Mouse (Mus musculus) hindbrain, embryonic 15.5 days (tissue): ENCODE data around the gene Map3k20. TPM values are rescaled to one million over a fixed set of nuclear protein-coding genes. Genes with fewer than 3 reads are reported as not detected.

Experiments
- ATAC-seq: fragments of 200-750 bp; cut with Nextera tagmentation; 2 replicates; pipeline ENCODE4 v1.8.0; 2017; ENCODE audit warnings: low read depth, moderate number of reproducible peaks, moderate TSS enrichment; ENCODE audit not compliant: low FRiP score
- H3K27ac ChIP-seq: fragments of 300-500 bp; sonication (generic); replicated peaks from 2 replicates; pipeline ENCODE4 v1.5.1; 2015; ENCODE audit warnings: mild to moderate bottlenecking, inconsistent platforms
- H3K27me3 ChIP-seq: fragments of 300-500 bp; sonication (generic); 2 replicates; pipeline ENCODE4 v1.6.1; 2015; ENCODE audit warnings: control low read depth, inconsistent platforms
- H3K36me3 ChIP-seq: fragments of 300-500 bp; sonication (generic); 2 replicates; pipeline ENCODE4 v1.6.1; 2015; ENCODE audit warnings: control low read depth, inconsistent platforms
- H3K4me1 ChIP-seq: fragments of 300-500 bp; sonication (generic); replicated peaks from 2 replicates; pipeline ENCODE4 v1.6.1; 2015; ENCODE audit warnings: control low read depth, inconsistent platforms
- H3K4me2 ChIP-seq: fragments of 300-500 bp; sonication (generic); 2 replicates; pipeline ENCODE4 v1.6.1; 2015; ENCODE audit warnings: moderate library complexity, mild to moderate bottlenecking, inconsistent platforms
- H3K4me3 ChIP-seq: fragments of 300-500 bp; sonication (generic); 2 replicates; pipeline ENCODE4 v1.5.1; 2015; ENCODE audit warnings: mild to moderate bottlenecking, inconsistent platforms
- H3K9ac ChIP-seq: fragments of 300-500 bp; sonication (generic); 2 replicates; pipeline ENCODE4 v1.6.1; 2015; ENCODE audit warnings: inconsistent platforms
- H3K9me3 ChIP-seq: fragments of 300-500 bp; sonication (generic); 2 replicates; pipeline ENCODE4 v1.6.1; 2016; ENCODE audit warnings: control low read depth, inconsistent platforms
- WGBS: fragments of 180-500 bp; shearing (Covaris S2); methylation state at CpG from one replicate; pipeline ENCODE4 v1.1.7; 2015; 5-methylcytosine and 5-hydroxymethylcytosine counted together
- polyA plus RNA-seq: library from polyadenylated mRNA; unstranded; fragments of >200 nt; fragmentation: Nextera tagmentation; extraction: Ambion mirVana; gene quantifications from 2 replicates; pipeline ENCODE4 v1.2.1, GENCODE M21; 2015

Map3k20 gene
- polyA plus RNA-seq, 1 experiment from 2014 or later = 4.5 TPM

- no peak overlapping the region for H3K27ac ChIP-seq
- 72% methylated on average over 3 of the region's 3 CpGs for WGBS
- H3K4me3 ChIP-seq = no peak overlapping the region
- ATAC-seq = no peak
- no peaks in the 10 kb centered on the region for H3K27me3 ChIP-seq
- no peaks in the 10 kb centered on the region for H3K9me3 ChIP-seq
- H3K9ac ChIP-seq = no peak overlapping the region
- no peak overlapping the region for H3K4me2 ChIP-seq
- H3K36me3 ChIP-seq = no peaks in the 10 kb centered on the region
- H3K4me1 ChIP-seq = peaks cover 25% of the 10 kb centered on the region
Observed at GRCm38 (mm10) chr2:72328435-72328834, 43.0 kb downstream of the Map3k20 start.

DNA sequence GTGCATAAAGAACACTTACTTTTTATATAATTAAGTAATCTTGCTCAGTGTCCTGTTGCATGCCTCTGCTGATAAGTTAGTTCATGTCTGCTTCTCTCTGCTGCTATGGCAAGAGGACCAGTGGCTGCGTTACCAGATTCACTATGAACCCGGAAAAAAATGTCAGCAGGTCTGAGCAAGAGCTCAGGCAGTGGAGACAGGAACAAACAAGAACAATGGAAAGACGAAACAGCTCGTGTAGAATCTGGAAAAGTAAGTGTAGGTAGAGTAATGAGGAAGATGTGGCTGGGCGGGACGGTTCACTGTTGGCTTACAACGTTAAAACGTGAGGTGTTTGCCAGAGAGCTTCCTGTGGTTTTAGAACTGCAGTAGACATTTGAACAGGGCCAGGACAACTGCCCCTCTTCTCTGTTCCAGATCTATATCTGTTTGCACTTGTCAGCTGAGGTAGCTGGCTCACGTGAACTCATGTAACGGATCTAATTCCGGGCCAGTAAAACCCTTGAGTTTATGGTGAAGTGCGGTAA is 45.6 kb downstream of the Map3k20 start:
- Histone ChIP-seq H3K27ac (no peak overlapping the region), H3K4me1 (peaks cover 11% of the 10 kb centered on the region), H3K4me3 (no peak overlapping the region), H3K9me3 (no peaks in the 10 kb centered on the region), H3K9ac (no peak overlapping the region), H3K36me3 (no peaks in the 10 kb centered on the region), H3K27me3 (no peaks in the 10 kb centered on the region), H3K4me2 (no peak overlapping the region)
- 90% methylated on average over 12 of the region's 12 CpGs for WGBS
- no peak for ATAC-seq

- H3K4me3 ChIP-seq = no peak overlapping the region
- no peaks in the 10 kb centered on the region for H3K27me3 ChIP-seq
- no peak overlapping the region for H3K4me2 ChIP-seq
- WGBS = 80% methylated on average over 4 of the region's 4 CpGs
- 0 out of 2 replicates have a peak, but pooled peaks cover 1% of the 10 kb centered on the region for H3K4me1 ChIP-seq
- H3K9me3 ChIP-seq = no peaks in the 10 kb centered on the region
- no peak overlapping the region for H3K9ac ChIP-seq
- no peak for ATAC-seq
- H3K27ac ChIP-seq = no peak overlapping the region
- H3K36me3 ChIP-seq = no peaks in the 10 kb centered on the region
Observed at GRCm38 (mm10) chr2:72332067-72332466, 46.6 kb downstream of the Map3k20 start.

GRCm38 (mm10) chr2:72333210-72333609 is 47.8 kb downstream of the Map3k20 start:
- H3K27ac ChIP-seq = no peak overlapping the region
- WGBS = 88% methylated on average over 3 of the region's 3 CpGs
- H3K9ac ChIP-seq = no peak overlapping the region
- no peak overlapping the region for H3K4me2 ChIP-seq
- no peaks in the 10 kb centered on the region for H3K27me3 ChIP-seq
- H3K9me3 ChIP-seq = no peaks in the 10 kb centered on the region
- ATAC-seq = no peak
- no peaks in the 10 kb centered on the region for H3K4me1 ChIP-seq
- no peaks in the 10 kb centered on the region for H3K36me3 ChIP-seq
- H3K4me3 ChIP-seq = no peak overlapping the region

- Histone ChIP-seq H3K9me3 (no peaks in the 10 kb centered on the region), H3K4me3 (no peak overlapping the region), H3K27me3 (no peaks in the 10 kb centered on the region), H3K4me1 (no peaks in the 10 kb centered on the region), H3K36me3 (no peaks in the 10 kb centered on the region), H3K4me2 (no peak overlapping the region), H3K27ac (no peak overlapping the region), H3K9ac (no peak overlapping the region)
- no peak for ATAC-seq
- 90% methylated on average over 3 of the region's 3 CpGs for WGBS
Observed at GRCm38 (mm10) chr2:72336840-72337239, 51.4 kb downstream of the Map3k20 start.

- Histone ChIP-seq H3K4me1 (no peaks in the 10 kb centered on the region), H3K9ac (no peak overlapping the region), H3K27ac (no peak overlapping the region), H3K9me3 (no peaks in the 10 kb centered on the region), H3K4me3 (no peak overlapping the region), H3K36me3 (no peaks in the 10 kb centered on the region), H3K4me2 (no peak overlapping the region), H3K27me3 (no peaks in the 10 kb centered on the region)
- no peak for ATAC-seq
- 96% methylated on average over 3 of the region's 3 CpGs for WGBS
Observed at GRCm38 (mm10) chr2:72345281-72345680, 59.8 kb downstream of the Map3k20 start.

GRCm38 (mm10) chr2:72351329-72351728 is 65.9 kb downstream of the Map3k20 start:
- H3K27ac ChIP-seq = no peak overlapping the region
- no peak for ATAC-seq
- H3K4me2 ChIP-seq = no peak overlapping the region
- no peaks in the 10 kb centered on the region for H3K36me3 ChIP-seq
- WGBS = 93% methylated on average over 5 of the region's 5 CpGs
- no peaks in the 10 kb centered on the region for H3K9me3 ChIP-seq
- H3K27me3 ChIP-seq = no peaks in the 10 kb centered on the region
- H3K9ac ChIP-seq = no peak overlapping the region
- H3K4me3 ChIP-seq = no peak overlapping the region
- no peaks in the 10 kb centered on the region for H3K4me1 ChIP-seq

GRCm38 (mm10) chr2:72351776-72352175 is 66.3 kb downstream of the Map3k20 start:
- no peak overlapping the region for H3K4me3 ChIP-seq
- no peak overlapping the region for H3K27ac ChIP-seq
- H3K36me3 ChIP-seq = no peaks in the 10 kb centered on the region
- no peak for ATAC-seq
- H3K4me1 ChIP-seq = no peaks in the 10 kb centered on the region
- no peak overlapping the region for H3K9ac ChIP-seq
- no peaks in the 10 kb centered on the region for H3K9me3 ChIP-seq
- 95% methylated on average over 8 of the region's 8 CpGs for WGBS
- no peak overlapping the region for H3K4me2 ChIP-seq
- H3K27me3 ChIP-seq = no peaks in the 10 kb centered on the region

GRCm38 (mm10) chr2:72352756-72353155 is 67.3 kb downstream of the Map3k20 start:
- H3K27ac ChIP-seq = no peak overlapping the region
- H3K36me3 ChIP-seq = no peaks in the 10 kb centered on the region
- no peak overlapping the region for H3K4me3 ChIP-seq
- H3K27me3 ChIP-seq = no peaks in the 10 kb centered on the region
- H3K9ac ChIP-seq = no peak overlapping the region
- H3K9me3 ChIP-seq = no peaks in the 10 kb centered on the region
- no peak overlapping the region for H3K4me2 ChIP-seq
- H3K4me1 ChIP-seq = no peaks in the 10 kb centered on the region
- no peak for ATAC-seq

DNA sequence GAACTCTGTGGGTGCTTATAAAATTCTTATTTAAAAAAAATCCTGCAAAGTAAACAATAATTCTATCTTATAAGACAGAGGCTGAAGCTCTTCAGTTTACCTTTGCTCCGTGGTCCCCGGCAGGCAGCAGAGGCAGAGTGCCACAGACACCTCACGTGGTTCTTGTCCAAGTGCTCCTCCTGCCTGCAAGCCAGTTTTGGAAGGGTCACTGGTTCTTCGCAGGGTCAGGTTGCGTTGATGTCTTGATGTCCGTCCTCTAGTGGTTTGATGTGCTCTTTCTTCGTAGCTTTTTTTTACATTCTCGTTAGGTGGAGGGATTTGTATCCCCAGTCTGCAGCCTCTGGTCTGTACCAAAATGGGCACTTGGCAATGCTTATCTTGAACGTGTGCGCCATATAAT is 71.0 kb downstream of the Map3k20 start:
- no peaks in the 10 kb centered on the region for H3K27me3 ChIP-seq
- WGBS = 87% methylated on average over 10 of the region's 10 CpGs
- no peak overlapping the region for H3K9ac ChIP-seq
- no peaks in the 10 kb centered on the region for H3K9me3 ChIP-seq
- no peak overlapping the region for H3K4me3 ChIP-seq
- no peak overlapping the region for H3K4me2 ChIP-seq
- no peak for ATAC-seq
- no peak overlapping the region for H3K27ac ChIP-seq
- no peaks in the 10 kb centered on the region for H3K36me3 ChIP-seq
- H3K4me1 ChIP-seq = no peaks in the 10 kb centered on the region

DNA sequence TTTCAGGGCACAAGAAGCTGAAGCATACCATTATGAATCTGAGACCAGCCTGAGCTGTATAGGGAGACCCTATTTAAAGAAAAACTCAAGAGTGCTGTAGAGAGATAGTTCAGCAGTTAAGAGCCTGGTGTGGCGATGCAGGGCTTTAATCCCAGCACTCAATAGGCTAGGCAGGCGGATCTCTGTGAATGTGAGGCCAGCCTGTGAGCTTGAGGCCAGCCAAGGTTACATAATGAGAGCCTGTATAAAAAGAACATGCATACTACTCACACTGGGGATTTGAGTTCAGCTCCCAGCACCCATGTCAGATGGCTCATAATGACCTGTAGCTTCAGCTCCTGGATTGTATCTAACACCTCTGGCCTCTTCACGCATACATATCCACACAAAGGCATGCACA is 76.1 kb downstream of the Map3k20 start:
- WGBS = 75% methylated on average over 3 of the region's 3 CpGs
- no peak for ATAC-seq
- H3K9ac ChIP-seq = no peak overlapping the region
- H3K4me3 ChIP-seq = no peak overlapping the region
- H3K36me3 ChIP-seq = no peaks in the 10 kb centered on the region
- no peaks in the 10 kb centered on the region for H3K4me1 ChIP-seq
- no peak overlapping the region for H3K27ac ChIP-seq
- no peaks in the 10 kb centered on the region for H3K27me3 ChIP-seq
- no peak overlapping the region for H3K4me2 ChIP-seq
- no peaks in the 10 kb centered on the region for H3K9me3 ChIP-seq

- Histone ChIP-seq H3K36me3 (no peaks in the 10 kb centered on the region), H3K27ac (no peak overlapping the region), H3K4me3 (no peak overlapping the region), H3K4me2 (no peak overlapping the region), H3K9me3 (no peaks in the 10 kb centered on the region), H3K4me1 (no peaks in the 10 kb centered on the region), H3K9ac (no peak overlapping the region), H3K27me3 (no peaks in the 10 kb centered on the region)
- WGBS = 96% methylated on average over 1 of the region's 1 CpGs
- ATAC-seq = no peak
Observed at GRCm38 (mm10) chr2:72363449-72363848, 78.0 kb downstream of the Map3k20 start.

DNA sequence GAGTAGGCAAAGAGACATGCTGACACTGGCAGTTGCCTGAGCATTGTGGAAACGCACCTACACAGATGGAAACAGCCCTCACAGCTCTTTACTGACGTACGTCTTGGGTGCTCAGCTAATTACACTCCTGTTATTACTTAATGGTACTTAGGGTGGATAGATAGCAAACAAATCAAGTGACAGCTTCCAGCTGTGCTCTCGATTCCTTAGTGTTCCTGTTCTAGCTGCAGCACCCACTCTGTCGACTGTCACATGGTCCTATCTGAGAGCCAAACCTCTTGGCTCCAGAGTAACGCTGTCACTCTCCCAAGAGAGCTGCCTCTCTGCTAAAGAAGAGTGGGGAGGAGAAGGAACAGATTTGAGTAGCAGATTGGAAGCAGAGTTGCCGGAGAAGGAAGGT is 80.5 kb downstream of the Map3k20 start:
- no peaks in the 10 kb centered on the region for H3K4me1 ChIP-seq
- no peak overlapping the region for H3K4me2 ChIP-seq
- H3K27me3 ChIP-seq = no peaks in the 10 kb centered on the region
- 70% methylated on average over 7 of the region's 7 CpGs for WGBS
- no peak overlapping the region for H3K27ac ChIP-seq
- H3K36me3 ChIP-seq = no peaks in the 10 kb centered on the region
- H3K4me3 ChIP-seq = no peak overlapping the region
- no peak for ATAC-seq
- no peak overlapping the region for H3K9ac ChIP-seq
- H3K9me3 ChIP-seq = no peaks in the 10 kb centered on the region
